Mouse (Mus musculus) CH12.LX (cell line): ENCODE data around the gene Dagla. TPM values are rescaled to one million over a fixed set of nuclear protein-coding genes. Genes with fewer than 3 reads are reported as not detected.

ENCODE experiments used
- DNase-seq: peaks from one replicate; pipeline ENCODE4 v3.0.0-alpha.2; 2013; ENCODE audit errors: extremely low read depth
- H3K27ac ChIP-seq: 2 replicates; pipeline ENCODE4 v1.5.1; 2012; ENCODE audit warnings: low read depth, mild to moderate bottlenecking, control low read depth, moderate library complexity; ENCODE audit not compliant: insufficient read depth
- H3K27me3 ChIP-seq: replicated peaks from 2 replicates; pipeline ENCODE3; 2012; ENCODE audit warnings: inconsistent platforms
- H3K36me3 ChIP-seq, 2 experiments: replicated peaks in 1 of 2; 2 replicates each; pipeline versions ENCODE3 to v1.6.1; 2012; ENCODE audit warnings: inconsistent platforms in 1 of 2, low read length in 1 of 2, mild to moderate bottlenecking in 1 of 2, mixed read lengths in 1 of 2, moderate library complexity in 1 of 2; ENCODE audit not compliant: control insufficient read depth in 1 of 2, insufficient read depth in 1 of 2
- H3K4me1 ChIP-seq, 2 experiments: 2 replicates each; pipeline ENCODE4 v1.6.1; 2012; ENCODE audit warnings: inconsistent platforms in 1 of 2, moderate library complexity in 1 of 2; ENCODE audit not compliant: insufficient read depth in 2 of 2, control insufficient read depth in 1 of 2
- H3K4me2 ChIP-seq: 2 replicates; pipeline ENCODE4 v1.6.1; 2012; ENCODE audit warnings: low read depth, mild to moderate bottlenecking, control low read depth; ENCODE audit not compliant: poor library complexity, insufficient read depth, severe bottlenecking
- H3K4me3 ChIP-seq, 3 experiments: fragments of 150-350 bp in 1 of 3; sonication (generic) in 1 of 3; replicated peaks in 1 of 3; 2 replicates each; pipeline versions ENCODE3 to v1.5.1; 2011 to 2012; ENCODE audit warnings: low read depth in 2 of 3, low read length in 2 of 3, mild to moderate bottlenecking in 2 of 3, moderate library complexity in 2 of 3, control low read depth in 1 of 3, improper control_type of control experiment in 1 of 3, inconsistent platforms in 1 of 3, mixed read lengths in 1 of 3; ENCODE audit not compliant: poor library complexity in 1 of 3
- H3K79me2 ChIP-seq: replicated peaks from 2 replicates; pipeline ENCODE4 v1.6.1; 2012; ENCODE audit warnings: mild to moderate bottlenecking, moderate library complexity; ENCODE audit not compliant: control insufficient read depth, poor library complexity, insufficient read depth, severe bottlenecking; ENCODE audit errors: extremely low read depth
- H3K9ac ChIP-seq: 2 replicates; pipeline ENCODE4 v1.6.1; 2012; ENCODE audit warnings: low read depth, mild to moderate bottlenecking, control low read depth, moderate library complexity; ENCODE audit not compliant: insufficient read depth
- H3K9me3 ChIP-seq: replicated peaks from 2 replicates; pipeline ENCODE3; 2012; ENCODE audit warnings: low read length, inconsistent platforms, mixed read lengths
- BHLHE40 ChIP-seq: IDR thresholded peaks from 2 replicates; pipeline ENCODE4 v1.6.1; 2011; ENCODE audit warnings: mild to moderate bottlenecking, low read depth, low read length, improper control_type of control experiment
- CHD1 ChIP-seq: IDR thresholded peaks from 2 replicates; pipeline ENCODE4 v1.6.1; 2012; ENCODE audit warnings: low read depth, low read length, improper control_type of control experiment, inconsistent platforms
- CHD2 ChIP-seq: IDR thresholded peaks from 2 replicates; pipeline ENCODE4 v1.6.1; 2011; ENCODE audit warnings: low read length, improper control_type of control experiment
- CTCF ChIP-seq, 2 experiments: IDR thresholded peaks in 1 of 2; conservative IDR thresholded peaks in 1 of 2; 2 replicates each; pipeline ENCODE4 v1.5.1; 2011 to 2012; ENCODE audit warnings: low read depth in 2 of 2, low read length in 2 of 2, improper control_type of control experiment in 1 of 2, inconsistent platforms in 1 of 2, mild to moderate bottlenecking in 1 of 2, moderate library complexity in 1 of 2
- E2F4 ChIP-seq: IDR thresholded peaks from 2 replicates; pipeline ENCODE4 v1.6.1; 2011; ENCODE audit warnings: low read depth, low read length, improper control_type of control experiment; ENCODE audit not compliant: insufficient replicate concordance
- ELF1 ChIP-seq: IDR thresholded peaks from 2 replicates; pipeline ENCODE4 v1.6.1; 2014; ENCODE audit warnings: low read depth, mild to moderate bottlenecking, inconsistent platforms, low read length, improper control_type of control experiment
- EP300 ChIP-seq: IDR thresholded peaks from 2 replicates; pipeline ENCODE4 v1.6.1; 2011; ENCODE audit warnings: low read length, improper control_type of control experiment
- ETS1 ChIP-seq: conservative IDR thresholded peaks from 2 replicates; pipeline ENCODE4 v1.6.1; 2012; ENCODE audit warnings: low read depth, mild to moderate bottlenecking, inconsistent platforms, low read length, improper control_type of control experiment, moderate library complexity
- GABPA ChIP-seq: IDR thresholded peaks from 2 replicates; pipeline ENCODE4 v1.6.1; 2012; ENCODE audit warnings: low read depth, low read length, improper control_type of control experiment, inconsistent platforms; ENCODE audit not compliant: insufficient replicate concordance
- IRF4 ChIP-seq: IDR thresholded peaks from 2 replicates; pipeline ENCODE4 v1.6.1; 2014; ENCODE audit warnings: low read depth, mild to moderate bottlenecking, inconsistent platforms, low read length, improper control_type of control experiment
- JUND ChIP-seq: conservative IDR thresholded peaks from 2 replicates; pipeline ENCODE4 v1.6.1; 2011; ENCODE audit warnings: low read depth, low read length, improper control_type of control experiment
- KAT2A ChIP-seq: IDR thresholded peaks from 2 replicates; pipeline ENCODE4 v1.6.1; 2012; ENCODE audit warnings: low read length, improper control_type of control experiment, inconsistent platforms; ENCODE audit not compliant: insufficient replicate concordance
- MAFK ChIP-seq: IDR thresholded peaks from 2 replicates; pipeline ENCODE4 v1.6.1; 2011; ENCODE audit warnings: low read length, improper control_type of control experiment; ENCODE audit not compliant: insufficient replicate concordance
- MAX ChIP-seq: IDR thresholded peaks from 2 replicates; pipeline ENCODE4 v1.6.1; 2011; ENCODE audit warnings: low read length, improper control_type of control experiment
- MAZ ChIP-seq: IDR thresholded peaks from 2 replicates; pipeline ENCODE4 v1.6.1; 2012; ENCODE audit warnings: low read depth, mild to moderate bottlenecking, inconsistent platforms, low read length, improper control_type of control experiment, moderate library complexity
- MEF2A ChIP-seq: IDR thresholded peaks from 2 replicates; pipeline ENCODE4 v1.6.1; 2014; ENCODE audit warnings: low read depth, mild to moderate bottlenecking, inconsistent platforms, low read length, improper control_type of control experiment, borderline replicate concordance
- MXI1 ChIP-seq: IDR thresholded peaks from 2 replicates; pipeline ENCODE4 v1.6.1; 2011; ENCODE audit warnings: mild to moderate bottlenecking, low read depth, low read length, improper control_type of control experiment
- MYC ChIP-seq: IDR thresholded peaks from 2 replicates; pipeline ENCODE4 v1.6.1; 2011; ENCODE audit warnings: low read depth, mild to moderate bottlenecking, improper control_type of control experiment, low read length
- NELFE ChIP-seq: IDR thresholded peaks from 2 replicates; pipeline ENCODE4 v1.6.1; 2011; ENCODE audit warnings: low read depth, low read length, improper control_type of control experiment
- NRF1 ChIP-seq: IDR thresholded peaks from 2 replicates; pipeline ENCODE4 v1.6.1; 2014; ENCODE audit warnings: low read depth, mild to moderate bottlenecking, inconsistent platforms, low read length, improper control_type of control experiment, moderate library complexity
- PAX5 ChIP-seq: IDR thresholded peaks from 2 replicates; pipeline ENCODE4 v1.6.1; 2012; ENCODE audit warnings: low read length, inconsistent platforms, mixed read lengths
- POLR2A ChIP-seq: IDR thresholded peaks from 2 replicates; pipeline ENCODE4 v1.6.1; 2011; ENCODE audit warnings: low read depth, mild to moderate bottlenecking, improper control_type of control experiment, low read length
- POLR2AphosphoS2 ChIP-seq: IDR thresholded peaks from 2 replicates; pipeline ENCODE4 v1.6.1; 2011; ENCODE audit warnings: low read depth, low read length, improper control_type of control experiment
- SMC3 ChIP-seq: IDR thresholded peaks from 2 replicates; pipeline ENCODE4 v1.6.1; 2011; ENCODE audit warnings: low read depth, low read length, improper control_type of control experiment
- TBP ChIP-seq: conservative IDR thresholded peaks from 2 replicates; pipeline ENCODE4 v1.6.1; 2011; ENCODE audit warnings: low read depth, low read length, improper control_type of control experiment
- TCF12 ChIP-seq: IDR thresholded peaks from 2 replicates; pipeline ENCODE4 v1.6.1; 2014; ENCODE audit warnings: low read depth, mild to moderate bottlenecking, inconsistent platforms, low read length, improper control_type of control experiment
- UBTF ChIP-seq: IDR thresholded peaks from 2 replicates; pipeline ENCODE4 v1.6.1; 2012; ENCODE audit warnings: low read depth, mild to moderate bottlenecking, inconsistent platforms, low read length, improper control_type of control experiment, moderate library complexity
- USF2 ChIP-seq: conservative IDR thresholded peaks from 2 replicates; pipeline ENCODE4 v1.6.1; 2011; ENCODE audit warnings: low read depth, low read length, improper control_type of control experiment
- ZC3H11A ChIP-seq: IDR thresholded peaks from 2 replicates; pipeline ENCODE4 v1.6.1; 2012; ENCODE audit warnings: low read depth, mild to moderate bottlenecking, inconsistent platforms, low read length, improper control_type of control experiment
- ZKSCAN1 ChIP-seq: IDR thresholded peaks from 2 replicates; pipeline ENCODE4 v1.6.1; 2012; ENCODE audit warnings: low read depth, inconsistent platforms, low read length, improper control_type of control experiment, borderline replicate concordance
- ZMIZ1 ChIP-seq: IDR thresholded peaks from 2 replicates; pipeline ENCODE4 v1.6.1; 2012; ENCODE audit warnings: low read depth, mild to moderate bottlenecking, inconsistent platforms, low read length, improper control_type of control experiment
- dilution Hi-C: fragments of 300-500 bp; cut with MboI; formaldehyde crosslinking; loops from 2 replicates; pipeline ENCODE4 v1.14.3; 2020; ENCODE audit warnings: low sequenced_read_pairs; ENCODE audit not compliant: extremely low pct_unique_long_range_greater_than_20kb, extremely low pct_ligation_motif_present
- in situ Hi-C: fragments of 300-500 bp; cut with MboI; formaldehyde crosslinking; loops from 3 replicates; pipeline ENCODE4 v1.14.3; 2019; ENCODE audit warnings: low sequenced_read_pairs, low pct_ligation_motif_present, low pct_unique_long_range_greater_than_20kb, mixed read lengths
- polyA plus RNA-seq: library from polyadenylated mRNA; unstranded; fragments of >175 nt; gene quantifications from 2 replicates; pipeline ENCODE4 v1.2.1, GENCODE M21; 2012; ENCODE audit warnings: low read depth; ENCODE audit not compliant: insufficient read length
- total RNA-seq, 2 experiments: library from RNA; depleted of rRNA; stranded (reverse); fragments of 300-350 nt in 1 of 2; fragments of >200 nt in 1 of 2; gene quantifications; 2 replicates each; pipeline ENCODE4 v1.2.3; 2012 to 2014

Gene Dagla
- total and polyA plus RNA-seq, 3 experiments = 0.21 to 0.55 TPM; not detected in 1

DNA sequence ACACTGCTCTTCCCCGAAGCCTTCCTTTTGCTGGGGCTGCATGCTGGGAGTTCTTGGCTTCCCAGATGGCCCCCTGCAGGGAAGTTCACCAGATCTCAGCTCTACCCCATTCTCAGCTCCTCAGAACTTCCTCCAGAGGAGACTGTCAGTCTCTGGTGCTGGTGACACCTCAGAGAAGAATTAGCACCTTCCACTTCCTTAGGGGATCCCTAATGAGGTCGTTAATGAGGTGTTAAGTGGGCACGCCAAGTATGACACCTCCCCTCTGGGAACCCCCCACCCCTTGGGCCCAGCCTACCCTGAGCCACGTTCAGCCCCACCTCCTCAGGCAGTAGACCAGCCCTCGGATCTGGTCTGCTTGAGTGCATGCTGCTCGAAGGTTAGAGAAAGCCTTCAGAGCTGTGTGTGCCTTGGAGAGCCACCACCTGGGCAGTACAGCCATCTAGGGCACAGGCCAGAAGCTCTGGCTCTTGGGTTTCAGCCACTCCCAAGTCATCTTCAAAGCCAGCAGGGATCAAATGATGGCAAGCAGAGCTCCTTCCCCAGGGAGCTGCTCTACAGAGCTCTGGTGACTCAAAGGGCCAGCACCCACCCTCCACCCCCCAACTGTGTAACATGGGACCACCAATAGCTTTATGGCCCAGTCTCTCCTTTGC is 25.9 kb downstream of the Dagla start:
- Histone ChIP-seq H3K4me3 (no peak overlapping the region), H3K27ac (no peak overlapping the region), H3K4me1 (peaks cover 35 to 71% of the 10 kb centered on the region in 2 experiments), H3K4me2 (no peak overlapping the region; the same call in 1 of the 2 replicates), H3K9me3 (no peaks in the 10 kb centered on the region), H3K27me3 (peaks cover 27% of the 10 kb centered on the region), H3K9ac (no peak overlapping the region), H3K79me2 (no peaks in the 10 kb centered on the region), H3K36me3 (no peaks in the 10 kb centered on the region)
- dilution Hi-C loops (no loop called here), in situ Hi-C loops (no loop called here)
- DNase-seq = peak; percentile 77
- TF ChIP-seq ELF1 (peak; percentile 28; the same call in 1 of the 2 replicates), PAX5 (no peak)

DNA sequence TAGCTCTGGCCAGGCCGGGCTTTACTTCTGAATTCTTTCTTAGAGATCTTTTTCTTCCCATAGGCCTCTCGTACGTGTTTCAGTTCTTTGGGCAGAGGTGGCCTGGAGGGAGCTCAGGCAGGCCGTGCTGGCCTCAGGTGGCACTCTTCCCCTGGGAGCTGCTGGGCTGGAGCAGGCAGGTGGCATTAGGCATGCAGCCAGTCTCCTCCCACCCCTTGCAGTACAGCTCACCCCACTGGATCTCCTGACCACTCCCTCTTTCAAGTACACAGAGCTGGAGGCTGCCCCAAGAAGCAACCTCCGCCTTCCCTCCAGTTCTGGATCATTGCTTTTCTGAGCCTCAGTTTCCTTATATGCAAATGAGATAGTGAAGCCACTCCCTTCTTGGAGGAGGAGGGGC is 26.9 kb downstream of the Dagla start:
- dilution Hi-C loops = no loop called here
- Histone ChIP-seq H3K36me3 (no peaks in the 10 kb centered on the region), H3K9me3 (no peaks in the 10 kb centered on the region), H3K4me1 (peaks cover 44 to 82% of the 10 kb centered on the region in 2 experiments), H3K27me3 (peaks cover 19% of the 10 kb centered on the region), H3K4me2 (peak overlapping the region; percentile 40), H3K4me3 (peak overlapping the region in 1 of 3 experiments; percentile 30), H3K79me2 (no peaks in the 10 kb centered on the region), H3K9ac (no peak overlapping the region), H3K27ac (no peak overlapping the region)
- in situ Hi-C loops = no loop called here
- DNase-seq = peak; percentile 77
- TF ChIP-seq MAX = 0 out of 2 replicates have a peak, but pooled peaks have one; percentile 36
- no peak for TF ChIP-seq E2F4
- peak; percentile 57; the same call in 1 of the 2 replicates for TF ChIP-seq CHD2
- no peak for TF ChIP-seq JUND
- TF ChIP-seq NRF1 = no peak
- peak; percentile 28; the same call in 1 of the 2 replicates for TF ChIP-seq EP300
- TF ChIP-seq BHLHE40 = peak; percentile 31; the same call in 1 of the 2 replicates
- peak; percentile 14; the same call in 1 of the 2 replicates for TF ChIP-seq MEF2A
- no peak; the same call in 1 of the 2 replicates for TF ChIP-seq IRF4
- no peak for TF ChIP-seq UBTF
- 0 out of 2 replicates have a peak, but pooled peaks have one; percentile 42 for TF ChIP-seq ETS1
- TF ChIP-seq ZKSCAN1 = no peak
- TF ChIP-seq TCF12 = peak; percentile 43; the same call in 1 of the 2 replicates
- no peak for TF ChIP-seq POLR2AphosphoS2
- 0 out of 2 replicates have a peak, but pooled peaks have one; percentile 4 for TF ChIP-seq ZMIZ1
- TF ChIP-seq KAT2A = no peak
- 0 out of 2 replicates have a peak, but pooled peaks have one; percentile 22 for TF ChIP-seq NELFE
- no peak for TF ChIP-seq MAZ
- TF ChIP-seq USF2 = no peak
- 0 out of 2 replicates have a peak, but pooled peaks have one; percentile 52 for TF ChIP-seq CHD1
- TF ChIP-seq SMC3 = no peak
- TF ChIP-seq MXI1 = 0 out of 2 replicates have a peak, but pooled peaks have one; percentile 28
- TF ChIP-seq MAFK = no peak
- no peak for TF ChIP-seq PAX5
- TF ChIP-seq CTCF (conservative IDR thresholded peaks at IDR 0.05 in 1 of 2, IDR thresholded peaks at IDR 0.05 in 1 of 2; ENCODE audit: low read depth in 2 of 2, low read length in 2 of 2) = no peak
- no peak for TF ChIP-seq ZC3H11A
- TF ChIP-seq MYC = no peak
- TF ChIP-seq ELF1 = no peak
- TF ChIP-seq TBP = 0 out of 2 replicates have a peak, but pooled peaks have one; percentile 6
- no peak for TF ChIP-seq GABPA
- TF ChIP-seq POLR2A = no peak
